Mouse (Mus musculus) forebrain, embryonic 11.5 days (tissue): ENCODE results near the gene Syce1. TPM values are rescaled to one million over a fixed set of nuclear protein-coding genes. Genes with fewer than 3 reads are reported as not detected.

Experiments
- ATAC-seq: fragments of 200-750 bp; cut with Nextera tagmentation; replicated peaks from 2 replicates; pipeline ENCODE4 v1.8.0; 2017; ENCODE audit warnings: moderate TSS enrichment; ENCODE audit not compliant: low FRiP score
- DNase-seq: peaks from one replicate; pipeline ENCODE4 v3.0.0-alpha.2; 2017; ENCODE audit warnings: low spot score
- H3K27ac ChIP-seq: fragments of 300-500 bp; sonication (generic); 2 replicates; pipeline ENCODE4 v1.5.1; 2014; ENCODE audit warnings: low read depth, low read length
- H3K27me3 ChIP-seq: fragments of 300-500 bp; sonication (generic); 2 replicates; pipeline ENCODE4 v1.6.1; 2014; ENCODE audit warnings: mild to moderate bottlenecking, low read length, mixed read lengths; ENCODE audit not compliant: control insufficient read depth, insufficient read depth
- H3K36me3 ChIP-seq: fragments of 300-500 bp; sonication (generic); 2 replicates; pipeline ENCODE4 v1.6.1; 2014; ENCODE audit warnings: mild to moderate bottlenecking, low read length, moderate library complexity, mixed read lengths; ENCODE audit not compliant: control insufficient read depth, insufficient read depth
- H3K4me1 ChIP-seq: fragments of 300-500 bp; sonication (generic); replicated peaks from 2 replicates; pipeline ENCODE4 v1.6.1; 2014; ENCODE audit warnings: low read length, mixed read lengths; ENCODE audit not compliant: control insufficient read depth, insufficient read depth
- H3K4me2 ChIP-seq: fragments of 300-500 bp; sonication (generic); 2 replicates; pipeline ENCODE4 v1.6.1; 2014; ENCODE audit warnings: low read depth, mild to moderate bottlenecking, low read length, moderate library complexity, mixed read lengths; ENCODE audit not compliant: severe bottlenecking
- H3K4me3 ChIP-seq: fragments of 300-500 bp; sonication (generic); 2 replicates; pipeline ENCODE4 v1.5.1; 2014; ENCODE audit warnings: low read depth, low read length
- H3K9ac ChIP-seq: fragments of 300-500 bp; sonication (generic); 2 replicates; pipeline ENCODE4 v1.6.1; 2014; ENCODE audit warnings: low read length
- H3K9me3 ChIP-seq: fragments of 300-500 bp; sonication (generic); 2 replicates; pipeline ENCODE4 v1.6.1; 2016; ENCODE audit warnings: low read length, mixed read lengths; ENCODE audit not compliant: control insufficient read depth
- WGBS: fragments of 180-500 bp; shearing (Covaris S2); extraction: QIAGEN DNeasy Blood & Tissue Kit; methylation state at CpG from one replicate; pipeline ENCODE4 v1.1.7; 2014; 5-methylcytosine and 5-hydroxymethylcytosine counted together
- polyA plus RNA-seq: library from polyadenylated mRNA; unstranded; fragments of >200 nt; fragmentation: Nextera tagmentation; extraction: Ambion mirVana; gene quantifications from 2 replicates; pipeline ENCODE4 v1.2.1, GENCODE M21; 2014

Gene Syce1
- polyA plus RNA-seq, 1 experiment from 2014 or later: not detected

GRCm38 (mm10) chr7:140756151-140756854 is 31.3 kb downstream of the Syce1 start:
- H3K9ac ChIP-seq: no peak overlapping the region
- no peaks in the 10 kb centered on the region for H3K27me3 ChIP-seq
- no peaks in the 10 kb centered on the region for H3K36me3 ChIP-seq
- H3K9me3 ChIP-seq: no peaks in the 10 kb centered on the region
- H3K27ac ChIP-seq: no peak overlapping the region
- ATAC-seq (no peak), DNase-seq (no peak)
- H3K4me1 ChIP-seq: no peaks in the 10 kb centered on the region
- WGBS: 84% methylated on average over 4 of the region's 4 CpGs
- no peak overlapping the region for H3K4me2 ChIP-seq
- no peak overlapping the region for H3K4me3 ChIP-seq

GRCm38 (mm10) chr7:140754556-140754955 is 33.1 kb downstream of the Syce1 start:
- no peaks in the 10 kb centered on the region for H3K27me3 ChIP-seq
- H3K36me3 ChIP-seq: no peaks in the 10 kb centered on the region
- DNase-seq (no peak), ATAC-seq (no peak)
- no peaks in the 10 kb centered on the region for H3K9me3 ChIP-seq
- no peak overlapping the region for H3K4me3 ChIP-seq
- H3K4me1 ChIP-seq: no peaks in the 10 kb centered on the region
- H3K4me2 ChIP-seq: no peak overlapping the region
- no peak overlapping the region for H3K27ac ChIP-seq
- no peak overlapping the region for H3K9ac ChIP-seq

- Histone ChIP-seq H3K36me3 (no peaks in the 10 kb centered on the region), H3K4me1 (no peaks in the 10 kb centered on the region), H3K27me3 (no peaks in the 10 kb centered on the region), H3K4me3 (no peak overlapping the region), H3K27ac (no peak overlapping the region), H3K4me2 (no peak overlapping the region), H3K9me3 (no peaks in the 10 kb centered on the region), H3K9ac (no peak overlapping the region)
- DNase-seq (no peak), ATAC-seq (no peak)
- WGBS: 91% methylated on average over 3 of the region's 3 CpGs
Measured at GRCm38 (mm10) chr7:140748827-140749160, 38.9 kb downstream of the Syce1 start.

- Histone ChIP-seq H3K9ac (no peak overlapping the region), H3K4me2 (no peak overlapping the region), H3K4me3 (no peak overlapping the region), H3K27ac (no peak overlapping the region), H3K36me3 (no peaks in the 10 kb centered on the region), H3K4me1 (no peaks in the 10 kb centered on the region), H3K9me3 (no peaks in the 10 kb centered on the region), H3K27me3 (no peaks in the 10 kb centered on the region)
- ATAC-seq (no peak), DNase-seq (no peak)
- 89% methylated on average over 6 of the region's 6 CpGs for WGBS
Measured at GRCm38 (mm10) chr7:140748116-140748826, 39.4 kb downstream of the Syce1 start.

GRCm38 (mm10) chr7:140747402-140747801 is 40.2 kb downstream of the Syce1 start:
- Histone ChIP-seq H3K4me2 (no peak overlapping the region), H3K9ac (no peak overlapping the region), H3K27me3 (no peaks in the 10 kb centered on the region), H3K36me3 (no peaks in the 10 kb centered on the region), H3K4me3 (no peak overlapping the region), H3K27ac (no peak overlapping the region), H3K9me3 (no peaks in the 10 kb centered on the region), H3K4me1 (no peaks in the 10 kb centered on the region)
- ATAC-seq: no peak
- WGBS: 86% methylated on average over 3 of the region's 3 CpGs
- no peak for DNase-seq

GRCm38 (mm10) chr7:140733162-140733561 is 54.5 kb downstream of the Syce1 start:
- WGBS: 74% methylated on average over 2 of the region's 2 CpGs
- no peaks in the 10 kb centered on the region for H3K4me1 ChIP-seq
- ATAC-seq (no peak), DNase-seq (no peak)
- H3K9me3 ChIP-seq: no peaks in the 10 kb centered on the region
- H3K4me2 ChIP-seq: no peak overlapping the region
- no peak overlapping the region for H3K9ac ChIP-seq
- no peaks in the 10 kb centered on the region for H3K27me3 ChIP-seq
- no peak overlapping the region for H3K4me3 ChIP-seq
- no peaks in the 10 kb centered on the region for H3K36me3 ChIP-seq
- no peak overlapping the region for H3K27ac ChIP-seq

Other genes starting within 250 kb of the Syce1 start
- gene Olfr538, start 220.0 kb downstream of the Syce1 start, polyA plus RNA-seq: not detected in 2 replicates
- 0.03 TPM in 1 of 2 replicates, not detected in the other for gene Olfr46, start 186.6 kb downstream of the Syce1 start, polyA plus RNA-seq
- not detected in 2 replicates for gene Olfr61, start 158.9 kb downstream of the Syce1 start, polyA plus RNA-seq
- not detected in 2 replicates for gene Olfr53, start 141.4 kb downstream of the Syce1 start, polyA plus RNA-seq
- gene Olfr539, start 127.9 kb downstream of the Syce1 start, polyA plus RNA-seq: not detected in 2 replicates
- gene Olfr45, start 105.9 kb downstream of the Syce1 start, polyA plus RNA-seq: not detected in 2 replicates
- gene Olfr541, start 90.6 kb downstream of the Syce1 start, polyA plus RNA-seq: not detected in 2 replicates
- not detected in 2 replicates for gene Cyp2e1, start 24.1 kb downstream of the Syce1 start, polyA plus RNA-seq
- gene Zfp941, start 34.3 kb upstream of the Syce1 start, polyA plus RNA-seq: 4.6 and 5.2 TPM in 2 replicates
- 0.48 TPM in 1 of 2 replicates, not detected in the other for gene Urah, start 47.2 kb upstream of the Syce1 start, polyA plus RNA-seq
- not detected in 2 replicates for gene Scgb1c1, start 57.7 kb upstream of the Syce1 start, polyA plus RNA-seq
- not detected in 2 replicates for gene Odf3, start 60.0 kb upstream of the Syce1 start, polyA plus RNA-seq
- not detected in 2 replicates for gene Gm45785, start 68.5 kb upstream of the Syce1 start, polyA plus RNA-seq
- gene Ric8a, start 69.1 kb upstream of the Syce1 start, polyA plus RNA-seq: 57.2 and 63.0 TPM in 2 replicates
- 27.2 and 29.1 TPM in 2 replicates for gene Bet1l, start 69.7 kb upstream of the Syce1 start, polyA plus RNA-seq
- gene Psmd13, start 94.1 kb upstream of the Syce1 start, polyA plus RNA-seq: 242 and 244 TPM in 2 replicates
- gene Sirt3, start 94.5 kb upstream of the Syce1 start, polyA plus RNA-seq: 24.3 and 25.2 TPM in 2 replicates
- gene Cox8b, start 112.6 kb upstream of the Syce1 start, polyA plus RNA-seq: not detected in 2 replicates
- 0.11 and 0.37 TPM in 2 replicates for gene Nlrp6, start 133.1 kb upstream of the Syce1 start, polyA plus RNA-seq
- 15.8 and 16.1 TPM in 2 replicates for gene Pgghg, start 153.5 kb upstream of the Syce1 start, polyA plus RNA-seq
- gene Ifitm5, start 162.4 kb upstream of the Syce1 start, polyA plus RNA-seq: 0.49 TPM in 1 of 2 replicates, not detected in the other
- gene Gm45717, start 168.1 kb upstream of the Syce1 start, polyA plus RNA-seq: not detected in 2 replicates
- gene Ifitm2, start 168.1 kb upstream of the Syce1 start, polyA plus RNA-seq: 225 and 231 TPM in 2 replicates
- gene Ifitm1, start 179.4 kb upstream of the Syce1 start, polyA plus RNA-seq: 5.6 and 8.1 TPM in 2 replicates
- 9.4 and 9.7 TPM in 2 replicates for gene Ifitm3, start 222.9 kb upstream of the Syce1 start, polyA plus RNA-seq
- gene Ifitm6, start 230.1 kb upstream of the Syce1 start, polyA plus RNA-seq: not detected in 2 replicates
- not detected in 2 replicates for gene Gm17387, start 241.3 kb upstream of the Syce1 start, polyA plus RNA-seq